Mouse (Mus musculus): ENCODE data around the gene Orc5.

The Orc5 gene

DNA sequence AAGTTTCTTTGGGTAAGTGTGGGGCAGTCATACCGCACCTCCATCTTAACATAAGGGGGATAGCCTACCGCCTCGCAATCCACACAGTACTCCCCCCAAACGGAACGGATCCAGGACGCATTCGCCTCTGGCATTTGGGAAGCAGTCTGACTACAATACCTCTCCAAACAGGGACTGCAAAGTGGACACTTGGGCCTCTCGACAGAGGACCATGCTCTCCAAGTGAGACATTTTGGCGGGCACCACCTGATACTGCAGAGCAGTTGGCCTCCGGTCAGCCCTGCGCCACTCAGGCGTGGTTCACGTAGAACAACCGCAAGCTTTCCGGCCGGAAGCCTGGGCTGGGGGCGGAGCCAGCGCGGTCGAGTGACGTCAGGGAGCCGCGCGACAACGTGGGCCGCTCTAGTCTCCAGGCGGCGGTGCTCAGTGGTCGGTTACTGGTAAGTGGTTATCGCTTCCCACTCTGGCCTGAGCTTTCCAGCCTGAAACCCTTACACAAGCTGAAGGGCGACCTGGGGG is at the start of gene Orc5:
Gene Orc5 (minus strand): TSS at position 397 of the 519 bp plus-strand sequence.
- peak; percentile 92 for DNase-seq (ENCODE audit: low spot score)

- no peak for DNase-seq (ENCODE audit: low spot score)
These were observed 46.8 kb upstream of the Orc5 start for GRCm38 (mm10) chr5:22596981-22597380.

GRCm38 (mm10) chr5:22589370-22589966 is 39.2 kb upstream of the Orc5 start:
- DNase-seq (ENCODE audit: low spot score): no peak

DNA sequence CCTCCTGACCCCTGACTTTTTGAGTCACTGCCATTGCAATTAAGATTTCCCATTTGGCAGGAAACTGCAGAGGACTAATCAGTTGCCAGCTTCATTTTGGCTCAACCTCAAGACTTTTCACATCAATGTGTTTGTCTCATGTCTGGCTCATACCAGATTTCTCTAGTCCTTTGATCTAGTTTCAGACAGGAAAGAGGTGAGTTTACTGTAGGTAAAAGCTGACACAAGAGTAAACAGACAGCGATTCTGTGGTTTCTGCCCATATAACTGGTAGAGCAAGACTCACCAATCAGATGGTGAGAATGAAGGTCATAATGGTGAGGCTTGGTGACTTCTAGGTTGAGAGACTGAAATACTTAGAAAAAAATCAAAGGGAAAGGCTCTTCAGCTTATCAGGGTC is 37.3 kb upstream of the Orc5 start:
- no peak for DNase-seq (ENCODE audit: low spot score)

- no peak for DNase-seq (ENCODE audit: low spot score)
These were observed 34.3 kb upstream of the Orc5 start for GRCm38 (mm10) chr5:22584556-22584955.

- no peak for DNase-seq (ENCODE audit: low spot score)
These were observed 27.8 kb upstream of the Orc5 start for GRCm38 (mm10) chr5:22578011-22578410.

GRCm38 (mm10) chr5:22574751-22575150 is 24.5 kb upstream of the Orc5 start:
- DNase-seq (ENCODE audit: low spot score): no peak

- no peak for DNase-seq (ENCODE audit: low spot score)
These were observed 23.9 kb upstream of the Orc5 start for GRCm38 (mm10) chr5:22574161-22574560.

- no peak for DNase-seq (ENCODE audit: low spot score)
These were observed 23.5 kb upstream of the Orc5 start for GRCm38 (mm10) chr5:22573696-22574095.

- no peak for DNase-seq (ENCODE audit: low spot score)
These were observed 22.7 kb upstream of the Orc5 start for GRCm38 (mm10) chr5:22572881-22573280.

GRCm38 (mm10) chr5:22572456-22572855 is 22.2 kb upstream of the Orc5 start:
- DNase-seq (ENCODE audit: low spot score): no peak

GRCm38 (mm10) chr5:22565708-22566107 is 15.5 kb upstream of the Orc5 start:
- no peak for DNase-seq (ENCODE audit: low spot score)

DNA sequence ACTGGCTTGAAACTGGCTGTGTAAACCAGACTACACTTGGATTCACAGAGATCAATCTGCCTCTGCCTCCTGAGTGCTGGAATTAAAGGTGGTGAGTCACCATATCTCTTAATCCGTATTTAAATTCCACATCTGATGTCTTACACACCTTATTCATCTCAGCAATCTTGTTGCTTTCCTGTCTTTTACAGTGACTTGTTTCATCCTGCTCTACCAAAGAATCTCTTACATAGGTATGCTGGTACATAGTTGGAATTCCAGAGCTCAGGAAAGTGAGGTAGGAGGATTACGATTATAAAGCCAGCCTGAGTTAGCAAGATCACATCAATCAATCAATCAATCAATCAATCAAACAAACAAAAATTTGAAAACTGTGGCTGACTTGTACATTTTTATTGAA is 9.6 kb upstream of the Orc5 start:
- DNase-seq (ENCODE audit: low spot score): no peak

DNA sequence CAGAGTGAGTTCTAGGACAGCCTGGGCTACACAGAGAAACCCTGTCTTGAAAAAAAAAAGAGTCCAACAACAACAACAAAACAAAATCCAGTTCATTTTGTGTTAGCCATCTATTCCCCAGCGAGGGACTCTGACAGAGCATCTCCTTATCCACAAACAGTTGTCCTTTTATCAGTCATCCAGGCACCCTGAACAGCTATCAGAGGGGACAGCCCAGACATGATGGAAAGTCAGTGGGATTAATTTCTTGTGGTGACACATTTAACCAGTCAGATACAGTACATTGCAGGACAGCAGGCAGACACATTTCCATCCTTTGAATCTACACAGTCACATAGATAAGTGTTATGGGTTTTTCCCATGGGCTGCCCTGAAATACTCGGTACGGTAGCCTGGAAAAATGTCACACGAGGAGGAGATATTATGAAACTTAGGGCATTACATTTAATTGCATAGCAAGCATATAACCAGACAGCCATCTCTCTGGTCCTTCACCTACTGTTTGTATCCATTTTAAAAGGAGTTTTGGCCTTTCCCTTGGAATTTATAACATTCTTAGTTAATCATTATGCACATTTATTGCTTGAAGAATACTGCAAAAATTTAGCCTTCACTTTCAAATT is 7.4 kb upstream of the Orc5 start:
- no peak for DNase-seq (ENCODE audit: low spot score)

DNA sequence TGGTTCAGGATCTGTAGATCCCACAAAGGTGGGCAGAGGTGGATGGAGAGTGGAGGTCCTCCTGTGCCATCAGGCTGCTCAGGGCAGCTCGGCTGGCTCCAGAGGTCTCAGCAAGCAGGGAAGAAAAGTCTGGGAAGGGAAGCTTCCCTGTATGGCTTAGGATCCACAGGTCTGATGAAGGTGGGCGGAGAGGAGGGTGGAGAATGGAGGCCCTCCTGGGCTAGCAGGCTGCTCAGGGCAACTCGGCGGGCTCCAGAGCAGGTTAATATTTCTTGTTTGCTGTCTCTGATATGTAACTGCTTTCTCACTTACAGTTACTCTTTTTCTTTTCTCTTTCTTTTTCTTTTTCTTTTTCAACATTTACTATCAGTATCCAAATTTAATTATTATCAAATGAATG is 6.5 kb upstream of the Orc5 start:
- DNase-seq (ENCODE audit: low spot score): no peak

DNA sequence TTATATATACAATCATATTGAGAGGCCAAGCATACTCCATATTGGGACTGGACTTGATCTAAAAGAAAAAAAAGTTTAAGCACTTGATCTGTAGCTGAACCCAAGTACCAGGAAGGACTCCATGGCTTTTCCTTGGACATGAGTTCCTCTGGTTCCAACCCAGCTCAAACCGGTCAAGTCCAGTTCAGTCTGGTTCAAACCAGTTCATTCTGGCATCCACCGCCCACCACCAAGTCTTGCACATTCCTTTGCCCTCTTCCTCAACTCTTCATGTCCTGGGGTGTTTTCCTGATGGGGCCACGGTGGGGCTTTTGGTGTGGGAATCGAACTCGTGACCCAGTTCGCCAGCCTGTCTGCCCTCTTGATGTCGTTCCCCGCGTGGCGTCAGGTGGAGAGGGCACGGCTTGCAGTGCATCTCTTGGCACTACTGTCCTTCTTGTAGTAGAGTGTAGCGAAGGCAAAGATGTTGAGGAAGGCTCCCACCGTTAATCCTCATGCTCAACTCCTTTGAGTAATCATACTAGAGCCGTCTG is 2.1 kb upstream of the Orc5 start:
- no peak for DNase-seq (ENCODE audit: low spot score)

DNA sequence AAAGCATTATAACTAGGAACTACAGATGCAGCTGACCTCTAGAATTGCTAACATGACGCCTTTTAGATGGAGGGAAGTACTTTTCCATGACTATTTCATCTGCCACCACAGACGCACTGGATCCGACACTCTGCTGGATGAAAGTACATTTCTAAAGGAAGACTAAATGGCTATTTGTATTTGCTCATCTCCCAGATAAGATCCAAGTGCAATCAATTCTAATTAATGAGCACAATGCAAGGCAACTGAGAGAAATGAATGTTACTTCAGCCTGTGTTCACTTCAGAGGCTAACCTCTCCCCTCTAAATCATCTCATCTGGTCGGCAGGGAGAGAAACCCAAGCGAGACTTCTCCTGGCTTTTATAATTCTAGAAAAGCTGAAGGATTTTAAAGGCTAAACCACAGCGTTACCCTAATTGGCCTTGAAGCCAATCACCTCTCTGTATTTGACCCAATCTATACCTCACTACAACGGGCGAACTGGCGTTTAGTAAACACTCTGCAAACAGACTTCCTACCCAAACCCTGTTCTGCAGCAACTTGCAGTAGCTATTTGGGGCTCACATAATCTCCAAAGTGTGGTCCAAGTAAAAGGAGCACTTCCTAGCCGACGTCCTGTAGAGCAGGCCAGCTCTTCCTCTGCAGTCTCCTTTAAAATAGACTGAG is 730 bp downstream of the Orc5 start:
- DNase-seq (ENCODE audit: low spot score): no peak

GRCm38 (mm10) chr5:22548556-22549161 is 1.6 kb downstream of the Orc5 start:
- no peak for DNase-seq (ENCODE audit: low spot score)

DNA sequence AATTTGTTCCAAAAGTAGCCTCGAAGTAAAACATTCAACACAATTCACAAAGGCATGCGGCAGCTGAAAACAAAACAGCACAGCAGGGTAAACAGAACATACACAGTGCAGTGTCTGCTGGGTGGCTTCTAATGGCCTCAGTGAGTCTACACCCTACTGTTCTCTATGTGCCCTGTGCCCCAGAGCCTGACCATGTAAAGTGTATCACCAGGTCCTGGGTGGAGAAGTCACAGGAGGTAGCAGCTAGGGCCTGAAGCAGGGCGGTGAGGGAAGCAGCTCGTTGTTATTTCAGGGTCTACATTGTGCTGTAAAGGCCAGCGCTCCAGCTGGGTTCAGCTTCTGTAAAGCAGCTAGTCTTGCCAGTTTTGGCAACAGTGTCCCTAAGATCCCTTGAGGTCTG is 3.7 kb downstream of the Orc5 start:
- no peak for DNase-seq (ENCODE audit: low spot score)

DNA sequence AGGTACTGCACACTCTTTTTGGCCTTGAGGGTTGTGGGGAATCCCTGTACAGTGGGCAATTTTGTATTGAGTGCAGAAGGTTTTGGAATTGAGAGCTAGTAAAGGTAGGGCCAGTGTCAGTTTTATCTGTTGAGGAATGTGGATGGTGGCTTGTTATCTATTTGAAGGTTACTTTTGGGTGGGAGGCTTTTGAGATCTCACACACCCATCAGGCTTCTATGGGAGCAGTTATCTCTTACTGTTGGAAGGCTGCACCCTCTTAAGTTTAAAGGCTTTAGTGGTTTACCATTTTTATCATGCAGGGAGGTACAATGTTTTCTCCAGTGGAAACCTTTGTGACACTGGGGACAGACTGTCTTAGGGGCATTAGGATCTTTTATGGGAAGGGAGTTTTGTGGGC is 4.9 kb downstream of the Orc5 start:
- DNase-seq (ENCODE audit: low spot score): no peak

GRCm38 (mm10) chr5:22542676-22543075 is 7.6 kb downstream of the Orc5 start:
- no peak for DNase-seq (ENCODE audit: low spot score)

GRCm38 (mm10) chr5:22538996-22539600 is 11.1 kb downstream of the Orc5 start:
- DNase-seq (ENCODE audit: low spot score): no peak

Measured in testis, postnatal 14 days (tissue).